Mouse (Mus musculus) monocyte, adult 59 days (primary cell): ENCODE results near the gene Cd209c. TPM values are rescaled to one million over a fixed set of nuclear protein-coding genes. Genes with fewer than 3 reads are reported as not detected.

ENCODE experiments used
- total RNA-seq, 2 experiments: library from RNA; stranded (reverse); gene quantifications; one replicate each; pipeline ENCODE4 v1.2.4; 2023

The Cd209c gene
- total RNA-seq: 10 to 100 TPM in 1 of 2 experiments, 1 to 10 TPM in 1; 7.6 to 14.1 TPM

GRCm38 (mm10) chr8:3954646-3955045 is at the start of gene Cd209c:
TSS of gene Cd209c (minus strand) at chr8:3954746.

GRCm38 (mm10) chr8:3926744-3927143 is 27.8 kb downstream of the Cd209c start, which contains the start of gene Cd209b:
TSS of gene Cd209b (minus strand) at chr8:3926844.

Other genes with a start within 250 kb of the Cd209c start
- gene Clec4g, start 234.1 kb downstream of the Cd209c start, total RNA-seq: 1 to 10 TPM in 1 of 2 experiments, under 1 TPM in 1; 0.79 to 1.0 TPM
- 100 to 1,000 TPM in 1 of 2 experiments, 10 to 100 TPM in 1; 87.7 to 109 TPM for gene Cd209a, start 205.8 kb downstream of the Cd209c start, total RNA-seq
- gene Cd209e, start 100.4 kb downstream of the Cd209c start, total RNA-seq: 1 to 10 TPM in 1 of 2 experiments, under 1 TPM in 1; 0.71 to 1.9 TPM
- gene Cd209d, start 76.2 kb downstream of the Cd209c start, total RNA-seq: 10 to 100 TPM in 1 of 2 experiments, 1 to 10 TPM in 1; 8.1 to 12.5 TPM
- 1 to 10 TPM; 1.7 to 2.6 TPM for gene Cd209b, start 27.9 kb downstream of the Cd209c start, total RNA-seq
- not detected for gene Cd209f, start 151.1 kb upstream of the Cd209c start, total RNA-seq
- not detected for gene Cd209g, start 179.4 kb upstream of the Cd209c start, total RNA-seq
- 1 to 10 TPM; 9.8 TPM for gene Evi5l, start 211.8 kb upstream of the Cd209c start, total RNA-seq